Mouse (Mus musculus): ENCODE results near the gene Myo15b. TPM values are rescaled to one million over a fixed set of nuclear protein-coding genes. Genes with fewer than 3 reads are reported as not detected.
A peak's percentile ranks its signal among the peaks of the same experiment; 100 is the strongest.

Myo15b gene
- total RNA-seq (2021), result 0.26 TPM in 1 of 2 replicates, not detected in the other
- long read RNA-seq, experiment 1, result 0 reads
- long read RNA-seq, experiment 2, result 0 reads

DNA sequence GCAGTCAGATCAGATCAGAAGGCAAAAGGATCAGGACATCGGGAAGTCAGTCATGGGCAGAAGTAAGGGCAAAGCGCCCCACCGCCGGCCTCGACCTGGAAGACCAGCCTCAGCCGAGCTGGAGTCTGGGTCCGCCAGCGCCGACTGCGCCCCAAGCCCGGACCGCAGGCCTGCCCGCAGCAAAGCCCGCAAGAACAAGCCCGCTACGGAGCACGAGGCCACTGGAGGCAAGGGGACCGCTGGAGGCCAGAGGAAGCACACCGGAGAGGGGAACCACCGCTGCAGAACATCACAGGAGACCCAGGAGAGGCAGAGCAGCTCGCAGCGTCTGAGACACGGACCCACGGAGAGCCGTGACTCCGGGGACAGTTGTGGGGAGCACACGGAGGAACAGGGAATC lies at the start of gene Myo15b:
Gene Myo15b (plus strand): TSS at position 53 of the 400 bp plus-strand sequence.
- no peak for DNase-seq

DNA sequence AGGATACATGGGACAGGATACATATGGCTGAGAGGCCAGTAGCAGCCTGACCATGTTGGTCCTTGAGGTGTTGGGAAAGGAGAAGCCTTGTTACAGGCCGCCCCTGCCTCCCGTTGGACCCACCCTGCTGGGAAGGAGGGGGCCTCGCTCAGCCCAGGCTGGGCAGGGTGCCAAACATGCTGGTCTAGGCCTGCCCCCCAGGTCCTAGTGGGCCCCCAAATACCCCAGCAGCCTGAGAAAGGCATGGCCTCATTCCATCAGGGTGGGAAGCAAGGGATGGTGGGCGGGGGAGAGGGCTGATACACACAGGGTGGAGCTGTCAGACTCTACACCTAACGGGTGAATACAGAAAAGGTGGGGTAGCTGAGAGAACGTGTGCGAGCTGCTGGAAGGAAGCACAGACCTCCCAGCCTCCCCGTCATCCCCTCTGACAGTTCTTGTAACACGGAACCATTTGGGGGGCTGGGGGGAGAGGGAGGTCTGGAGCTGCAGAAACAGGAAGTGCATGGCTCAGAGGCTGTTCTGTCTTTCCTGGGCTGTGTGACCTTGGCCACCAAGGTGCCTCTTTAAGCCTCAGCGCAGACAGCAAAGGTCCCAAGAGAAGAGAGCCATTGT lies 49.4 kb upstream of the Myo15b start:
- peak; percentile 68 for DNase-seq

DNA sequence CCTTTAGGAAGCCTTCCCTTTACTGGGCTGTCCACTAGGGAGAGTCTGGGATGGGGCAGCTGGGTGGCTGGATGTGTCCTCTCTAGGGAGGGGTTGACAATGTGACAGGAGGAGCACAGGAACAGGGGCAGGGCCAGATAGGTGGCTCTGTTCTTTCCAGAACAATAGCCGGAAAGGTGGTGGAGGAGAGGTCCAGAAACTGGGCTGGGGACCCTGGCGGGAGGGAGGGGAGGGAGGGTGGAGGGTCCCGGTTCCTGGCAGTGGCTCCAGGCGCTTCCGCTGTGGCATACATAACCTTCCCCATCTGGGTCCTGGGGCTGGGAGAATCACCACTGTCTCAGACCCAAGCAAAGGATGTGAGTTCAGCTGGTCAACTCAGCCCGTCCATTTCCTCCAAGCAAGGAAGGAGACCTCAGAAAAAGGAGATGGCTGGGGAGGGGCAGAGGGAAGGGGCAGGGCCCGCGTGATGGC lies 48.9 kb upstream of the Myo15b start:
- peak; percentile 64 for DNase-seq

DNA sequence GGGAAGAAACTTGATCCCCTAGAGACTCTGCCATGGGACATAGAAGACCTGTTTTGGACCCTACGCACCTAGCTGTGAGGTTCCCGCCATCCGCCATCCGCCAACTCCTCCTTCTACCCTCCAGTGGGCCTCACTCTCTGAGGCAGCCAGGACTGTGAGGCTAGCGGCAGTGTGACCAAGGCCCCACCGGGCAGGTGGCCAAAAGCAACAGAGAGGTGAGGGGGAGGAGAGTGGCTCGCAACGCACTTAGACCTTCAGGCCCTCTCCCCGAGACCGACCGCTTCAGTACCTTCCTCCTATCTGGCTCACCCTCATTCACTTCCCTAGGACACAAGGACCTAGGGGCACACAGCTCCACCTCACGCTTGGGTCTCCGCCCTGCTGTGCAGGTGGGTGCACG lies 47.8 kb upstream of the Myo15b start:
- DNase-seq, result peak; percentile 91

DNA sequence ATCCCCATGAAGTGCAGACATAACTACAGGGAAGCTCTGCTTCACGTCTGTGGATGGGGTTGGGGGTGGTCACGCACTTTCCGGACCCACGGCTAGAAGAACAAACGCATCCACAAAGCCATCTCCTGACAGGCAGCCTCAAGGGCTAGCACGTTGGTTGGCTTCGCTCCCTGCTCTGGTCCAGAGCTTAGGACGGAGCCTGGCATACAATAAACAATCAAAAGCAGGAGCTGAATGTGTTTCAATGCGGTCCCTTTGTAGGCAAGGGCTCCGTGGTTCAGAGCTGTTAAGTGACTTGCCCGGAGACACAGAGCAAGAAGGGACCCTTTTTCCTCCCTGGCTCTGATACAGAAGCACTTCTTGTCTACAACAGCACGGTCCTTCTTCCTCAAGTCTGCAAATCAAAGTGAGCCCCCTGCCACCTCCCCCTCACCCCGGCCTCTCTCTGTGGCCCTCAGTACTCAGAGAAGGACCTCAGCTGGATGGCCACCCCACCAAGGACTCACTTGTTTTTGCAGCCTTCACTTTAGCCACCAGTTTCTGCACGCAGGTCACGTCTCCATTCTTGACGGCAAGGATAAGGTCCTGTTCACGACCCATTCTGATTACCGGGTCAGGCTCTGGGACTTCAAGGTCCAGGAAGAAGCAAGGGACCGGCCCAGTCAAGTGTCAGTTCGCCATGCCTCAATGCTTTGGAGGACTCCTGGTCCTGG lies 46.7 kb upstream of the Myo15b start:
- no peak for DNase-seq

DNA sequence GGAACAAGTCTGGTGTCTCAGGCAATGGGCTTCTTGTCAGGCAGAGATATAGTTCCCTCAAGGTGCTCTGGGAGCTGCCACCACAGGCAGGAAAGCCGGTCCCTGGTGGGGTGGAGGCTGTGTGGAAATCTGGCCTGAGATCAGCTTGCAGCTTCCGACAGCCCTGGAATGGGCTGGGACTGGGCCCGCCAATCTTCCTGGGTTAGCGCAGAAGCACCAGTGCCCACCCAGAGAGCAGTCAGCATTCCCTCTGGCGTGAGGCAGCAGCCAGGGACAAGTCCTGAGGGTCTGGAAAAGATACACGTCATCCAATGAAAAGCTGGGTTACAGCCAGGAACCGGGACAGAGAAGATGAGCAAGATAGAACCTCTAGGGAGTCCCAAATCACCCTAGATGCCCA lies 46.1 kb upstream of the Myo15b start:
- DNase-seq, result peak; percentile 72

DNA sequence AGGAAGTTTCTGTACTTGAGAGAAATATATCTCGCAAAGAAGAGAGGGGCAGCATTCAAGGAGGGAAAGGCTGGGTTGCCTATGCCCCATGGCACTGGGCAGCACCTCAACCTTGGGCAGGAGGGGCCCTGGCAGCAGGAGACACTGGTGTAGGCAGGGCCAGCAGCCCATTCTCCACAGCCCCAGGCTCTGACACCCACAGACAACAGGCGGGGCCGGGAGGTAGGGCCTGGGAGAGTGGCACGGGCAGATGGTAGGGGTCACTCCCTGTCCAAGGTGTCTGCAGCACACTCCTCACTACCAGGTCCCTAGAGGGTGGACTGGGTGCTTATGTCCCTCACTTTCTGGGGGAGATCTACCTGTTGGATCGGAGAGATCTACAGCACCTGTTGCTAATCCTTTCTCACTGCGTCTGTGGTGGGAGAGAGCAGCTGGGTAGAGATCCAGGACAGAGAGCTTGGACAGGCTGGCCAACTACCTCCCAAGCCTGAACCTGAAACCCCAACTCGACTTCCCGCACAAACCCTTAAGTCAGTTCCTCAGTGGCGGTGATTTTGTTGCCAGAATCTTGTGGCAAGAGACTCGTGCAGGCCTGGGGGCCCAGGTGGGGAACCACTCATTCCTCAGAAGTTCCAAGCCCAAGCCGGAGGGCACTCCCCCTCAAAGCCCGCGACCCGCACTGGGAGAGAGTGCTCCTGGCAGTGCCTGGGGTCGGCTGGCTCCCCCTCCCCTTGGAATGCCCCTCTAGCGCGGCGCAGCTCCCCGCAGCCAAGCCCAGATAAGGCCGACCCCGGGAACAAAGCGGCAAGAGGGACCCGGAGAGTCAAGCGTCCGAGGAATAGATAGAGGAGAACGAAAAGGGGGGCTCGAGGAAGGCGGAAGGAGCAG lies 45.4 kb upstream of the Myo15b start:
- peak; percentile 70 for DNase-seq

DNA sequence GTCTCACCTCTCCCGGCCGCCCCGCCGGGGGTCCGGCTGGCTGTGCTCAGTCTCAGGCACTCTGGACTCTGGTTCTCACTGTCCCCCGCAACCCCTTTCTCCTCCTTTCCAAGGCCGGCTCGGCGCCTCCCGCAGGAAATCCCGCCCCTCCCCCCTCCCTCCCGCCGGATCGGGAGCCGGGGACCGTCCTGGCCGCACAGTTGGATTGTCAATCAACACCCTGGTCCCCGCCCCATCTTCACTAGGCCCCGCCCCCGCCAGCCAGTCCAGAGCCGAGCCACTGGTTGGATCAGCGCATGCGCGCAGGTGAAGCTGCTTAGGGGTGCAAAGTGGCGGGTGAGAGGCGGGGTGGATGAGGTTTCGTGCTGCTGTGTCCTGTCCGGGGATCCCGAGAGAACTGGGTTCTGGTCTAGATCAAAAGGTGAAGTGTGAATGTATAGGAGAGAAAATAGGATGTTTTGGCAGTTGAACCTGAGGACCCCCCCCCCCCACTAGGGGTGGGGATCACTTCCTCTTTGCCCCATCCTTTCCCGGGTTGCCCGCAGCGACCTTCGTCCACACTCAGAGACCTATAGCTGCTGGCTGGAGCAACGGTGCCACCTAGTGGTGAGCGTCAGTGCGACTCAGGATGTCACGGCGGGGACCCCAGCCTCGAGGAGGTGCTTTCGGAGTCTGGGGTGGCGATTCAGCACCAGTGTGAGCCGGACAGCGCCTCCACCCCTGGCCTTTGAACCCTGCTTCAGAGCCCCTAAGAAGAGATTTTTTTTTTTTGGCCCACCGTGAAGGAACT lies 44.5 kb upstream of the Myo15b start, which contains the start of gene Caskin2:
Gene Caskin2 (minus strand): TSS at position 133 of the 790 bp plus-strand sequence.
- peak; percentile 99 for DNase-seq

DNA sequence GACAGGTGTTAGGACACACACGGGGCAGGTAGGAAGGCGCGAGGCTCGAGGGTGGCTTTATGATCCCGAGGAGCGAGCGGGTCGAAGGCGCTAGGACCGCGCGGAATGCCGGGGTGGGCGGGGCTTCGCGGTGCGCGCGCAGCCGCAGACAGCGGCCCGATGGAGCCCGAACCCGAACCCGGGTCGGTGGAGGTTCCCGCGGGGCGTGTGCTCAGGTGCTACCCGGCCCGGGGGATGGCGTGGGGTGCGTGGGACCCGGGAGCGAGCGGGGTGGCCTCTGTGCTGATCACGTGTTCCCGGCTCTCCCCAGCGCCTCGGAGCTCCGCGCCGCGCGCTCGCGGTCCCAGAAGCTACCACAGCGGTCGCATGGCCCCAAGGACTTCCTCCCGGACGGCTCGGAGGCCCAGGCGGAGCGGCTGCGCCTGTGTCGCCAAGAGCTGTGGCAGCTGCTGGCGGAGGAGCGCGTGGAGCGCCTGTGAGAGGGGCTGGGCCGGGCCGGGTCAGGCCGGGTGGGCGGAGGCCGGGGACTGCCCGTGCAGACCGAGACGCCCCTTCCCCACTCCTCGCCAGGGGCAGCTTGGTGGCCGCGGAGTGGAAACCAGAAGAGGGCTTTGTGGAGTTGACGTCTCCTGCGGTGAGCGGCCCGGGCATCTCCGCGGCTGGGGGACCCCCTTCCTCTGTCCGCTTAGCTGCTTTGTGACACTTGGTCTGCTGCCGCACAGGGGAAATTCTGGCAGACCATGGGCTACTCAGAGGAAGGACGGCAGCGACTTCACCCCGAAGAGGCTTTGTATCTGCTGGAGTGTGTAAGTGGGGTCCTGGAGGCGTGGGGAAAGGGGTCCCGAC lies 43.4 kb upstream of the Myo15b start, which contains the start of gene Tsen54:
Gene Tsen54 (plus strand): TSS at position 120 of the 846 bp plus-strand sequence.
- peak; percentile 92 for DNase-seq

DNA sequence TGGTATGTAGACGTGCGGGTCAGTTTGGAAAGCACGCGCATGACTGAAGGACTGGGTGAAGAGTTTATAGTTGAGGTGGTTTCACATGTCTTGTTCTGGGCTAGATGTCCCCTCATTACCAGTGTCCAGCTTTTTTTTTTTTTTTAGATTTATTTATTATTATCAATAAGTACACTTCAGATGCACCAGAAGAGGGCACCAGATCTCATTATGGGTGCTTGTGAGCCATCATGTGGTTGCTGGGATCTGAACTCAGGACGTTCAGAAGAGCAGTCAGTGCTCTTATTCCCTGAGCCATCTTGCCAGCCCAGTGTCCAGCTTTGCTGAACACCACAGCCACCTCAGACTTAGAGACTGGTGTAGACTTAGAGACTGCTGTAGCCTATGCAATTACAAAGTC lies 40.9 kb upstream of the Myo15b start:
- no peak for DNase-seq

DNA sequence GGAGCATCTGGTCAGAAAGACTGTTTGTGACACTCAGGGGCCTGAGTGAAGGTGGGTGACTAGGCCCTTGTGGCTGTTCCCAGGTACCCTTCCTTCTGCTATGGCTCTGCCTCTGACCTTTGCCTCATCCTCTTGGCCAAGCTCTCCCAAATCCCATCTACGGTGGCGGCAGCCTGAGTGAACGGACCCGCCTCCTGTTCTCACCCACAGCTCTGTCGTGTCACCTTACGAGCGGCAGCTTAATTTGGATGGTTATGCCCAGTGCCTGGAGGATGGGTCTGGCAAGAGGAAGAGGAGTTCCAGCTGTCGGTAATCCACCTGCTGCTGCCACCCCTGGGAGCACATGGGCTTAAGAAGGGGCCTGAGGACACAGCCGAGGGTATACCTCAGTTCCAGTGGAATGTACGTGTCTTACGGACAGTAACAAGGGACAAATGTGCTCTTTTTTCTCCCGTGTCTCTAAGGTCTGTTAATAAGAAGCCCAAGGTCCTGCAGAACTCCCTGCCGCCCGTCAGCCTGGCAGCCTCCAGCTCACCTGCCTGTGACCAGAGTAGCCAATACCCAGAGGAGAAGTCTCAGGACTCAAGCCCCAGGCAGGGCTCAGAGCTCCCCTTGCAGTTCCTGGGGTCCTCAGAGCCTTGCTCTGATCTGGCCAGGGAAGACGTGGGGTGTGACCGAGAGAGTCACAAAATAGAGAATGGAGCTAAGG lies 38.1 kb upstream of the Myo15b start:
- no peak for DNase-seq

DNA sequence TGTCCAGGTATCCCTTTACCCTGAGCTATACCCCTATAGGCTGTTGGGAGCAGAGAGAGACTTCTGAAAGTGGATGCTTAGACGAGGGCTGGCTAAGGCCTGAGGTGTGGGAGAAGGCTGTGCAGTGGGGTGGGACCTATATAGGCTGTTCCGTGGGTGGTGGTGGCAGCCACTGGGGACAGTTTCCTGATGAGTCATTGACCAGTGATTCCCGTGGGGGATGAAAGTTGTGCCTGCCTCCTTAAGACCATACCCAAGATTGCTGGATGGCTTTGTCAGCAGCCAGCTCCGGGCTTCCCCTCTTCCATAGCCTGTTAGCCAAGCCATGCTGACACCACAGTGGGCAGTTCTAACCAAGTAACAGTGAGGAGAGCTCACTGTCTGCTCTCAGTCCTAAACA lies 37.2 kb upstream of the Myo15b start:
- no peak for DNase-seq

DNA sequence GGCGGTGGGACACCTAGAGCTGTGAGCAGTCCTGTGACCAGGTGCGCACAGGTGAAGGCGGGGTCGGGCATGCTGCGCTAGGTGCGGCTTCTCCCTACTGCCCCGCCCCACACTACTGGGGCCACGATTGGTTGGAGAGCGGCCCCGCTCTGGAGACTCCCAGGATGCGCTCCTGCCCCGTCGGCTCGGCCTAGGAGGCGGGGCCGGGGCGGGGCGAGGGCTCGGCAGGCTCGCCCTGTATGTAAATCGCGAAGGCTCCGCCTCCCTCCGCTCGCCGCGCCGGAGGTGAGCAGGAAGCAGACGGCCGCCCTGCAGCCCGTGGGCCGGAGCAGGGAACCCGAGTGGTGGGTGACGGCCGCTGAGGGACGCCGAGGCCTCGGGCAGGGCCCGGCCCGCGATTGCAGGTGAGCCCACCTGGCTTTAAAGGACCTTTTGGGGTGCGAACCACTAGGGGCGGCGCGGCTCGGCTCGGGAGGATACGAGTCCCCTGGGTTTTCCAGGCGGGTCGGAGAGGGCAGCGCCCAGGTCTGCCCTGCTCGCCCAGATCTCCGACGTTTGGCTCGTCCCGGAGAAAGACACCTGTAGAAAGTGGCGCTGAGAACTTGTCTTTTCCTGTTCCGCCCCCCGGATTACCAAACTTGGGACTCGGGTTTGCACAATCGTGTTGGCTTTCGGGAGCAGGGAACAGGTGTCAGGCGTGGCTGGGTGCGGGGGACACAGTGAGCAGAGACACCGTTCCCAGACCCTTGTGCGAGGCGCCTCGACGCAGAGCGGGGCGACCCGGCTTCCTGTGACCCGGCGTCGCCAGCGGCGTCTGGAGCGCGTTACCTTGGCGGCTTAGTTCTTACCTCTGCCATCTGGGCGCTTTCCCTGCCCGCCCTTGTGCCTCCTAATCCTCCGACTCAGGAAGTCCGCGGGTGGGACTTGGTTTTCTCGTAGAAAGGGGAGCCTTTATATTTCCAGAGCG lies 34.1 kb upstream of the Myo15b start, which contains the start of gene Llgl2:
Gene Llgl2 (plus strand): TSS at position 276 of the 967 bp plus-strand sequence.
- DNase-seq, result peak; percentile 94

DNA sequence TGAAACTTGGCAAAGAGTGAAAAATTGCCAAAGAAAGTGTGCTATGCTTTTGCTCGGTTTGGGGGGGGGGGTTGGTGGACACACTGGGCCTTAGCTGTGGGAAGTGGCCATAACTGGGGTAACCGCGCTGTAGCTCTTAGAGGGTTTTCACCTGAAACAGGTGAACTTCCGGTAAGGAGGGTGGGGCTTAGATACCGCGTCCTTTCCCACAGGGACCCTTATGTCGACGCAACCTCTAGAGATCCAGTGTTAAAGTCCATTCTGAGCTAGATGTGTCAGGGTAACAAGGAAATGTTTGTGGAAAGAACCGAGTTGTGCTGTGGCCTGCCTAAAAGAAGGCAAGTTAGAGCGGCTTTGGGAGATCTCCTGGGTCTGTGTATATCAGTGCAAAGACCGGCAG lies 33.4 kb upstream of the Myo15b start:
- DNase-seq, result no peak

DNA sequence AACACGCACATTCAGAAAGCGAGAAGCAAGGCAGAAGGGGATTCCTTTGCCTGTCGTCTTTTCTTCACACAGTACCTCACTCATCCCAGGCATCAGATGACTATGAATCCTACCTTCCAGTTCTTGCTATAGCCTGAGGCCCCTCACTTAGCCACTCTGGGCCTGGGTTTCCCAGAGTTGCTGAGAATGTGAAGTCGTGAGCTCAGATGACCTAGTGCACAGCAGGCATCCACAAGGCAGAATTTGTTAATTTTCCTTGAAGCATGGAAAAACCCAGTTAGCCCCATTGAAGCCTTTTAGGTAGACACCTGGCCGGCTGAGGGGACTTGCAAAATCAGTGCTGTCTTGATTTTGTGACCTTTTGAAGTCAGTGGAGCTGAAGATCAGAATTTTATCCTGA lies 31.7 kb upstream of the Myo15b start:
- no peak for DNase-seq

DNA sequence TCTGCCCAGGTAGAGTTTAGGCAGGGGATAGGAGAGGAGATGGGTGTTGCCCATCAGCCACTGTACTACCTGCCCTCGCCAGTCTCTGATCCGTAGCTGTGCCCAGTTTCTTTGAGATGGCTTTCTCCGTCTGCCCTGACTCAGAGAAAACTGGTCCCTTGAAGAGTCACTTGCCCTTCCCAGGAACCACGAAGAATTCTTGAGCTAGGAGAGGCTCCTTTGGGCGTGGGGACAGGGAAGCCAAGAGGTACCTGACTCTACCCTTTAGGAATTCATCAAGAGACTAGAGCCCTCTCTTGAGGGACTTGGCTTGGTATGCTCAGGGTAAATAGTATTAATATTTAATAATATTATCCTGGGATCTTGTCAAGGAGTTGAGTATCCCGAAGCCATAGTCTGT lies 30.6 kb upstream of the Myo15b start:
- no peak for DNase-seq

DNA sequence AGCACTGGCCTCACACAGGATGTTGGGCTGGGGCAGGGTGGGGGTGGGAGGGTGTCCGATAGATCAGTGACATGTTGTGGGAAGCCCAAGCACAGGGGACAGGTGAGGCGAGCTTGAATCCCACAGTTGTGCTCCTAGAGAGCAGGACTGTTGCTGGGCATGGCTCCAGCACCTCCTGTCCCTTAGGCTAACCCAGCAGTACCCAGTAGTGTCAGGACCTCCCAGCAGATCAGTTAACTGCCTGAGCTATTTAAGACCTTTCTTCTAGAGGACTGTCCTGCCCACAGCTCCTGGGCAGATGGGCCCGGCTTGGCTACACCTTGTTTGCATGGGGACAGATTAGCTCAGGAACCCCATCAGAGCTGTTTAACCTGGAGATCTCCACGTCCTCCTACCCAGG lies 29.2 kb upstream of the Myo15b start:
- no peak for DNase-seq

DNA sequence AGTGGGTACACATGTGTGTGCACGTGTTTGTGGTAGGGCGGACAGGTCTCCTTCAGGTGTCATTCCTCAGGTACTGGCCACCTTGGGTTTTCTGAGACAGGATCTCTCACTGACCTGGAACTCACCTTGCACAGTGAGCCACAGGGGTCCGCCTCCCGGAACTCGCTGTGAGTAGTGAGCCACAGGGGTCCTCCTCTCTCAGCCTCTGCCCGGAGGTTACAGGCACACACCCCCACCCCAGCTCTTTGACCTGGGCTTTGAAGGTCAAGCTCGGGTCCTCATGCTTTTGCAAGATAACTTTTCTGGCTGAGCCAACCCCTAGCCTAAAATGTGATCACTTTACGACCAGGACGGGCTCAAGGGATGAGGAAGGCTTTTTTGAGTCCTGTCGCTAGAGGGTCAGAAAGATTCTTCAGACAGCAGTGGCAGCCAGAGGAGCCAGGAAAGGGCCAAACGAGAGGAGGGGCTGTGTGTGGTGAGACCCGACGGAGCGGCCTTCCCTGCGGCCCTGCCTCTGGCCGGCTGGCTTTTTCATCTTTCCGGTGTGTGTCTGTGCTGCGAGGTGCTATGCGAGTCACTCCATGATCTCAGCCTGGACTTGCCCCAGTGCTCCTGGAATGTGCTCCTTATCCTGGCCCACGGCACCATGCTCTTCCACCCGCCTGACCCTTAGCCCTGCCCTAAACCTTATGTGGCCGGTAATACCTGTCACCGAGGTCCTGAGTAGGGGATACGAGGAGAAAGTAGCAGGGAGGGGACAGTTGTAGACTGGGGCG lies 27.5 kb upstream of the Myo15b start:
- DNase-seq, result no peak

Data from adrenal gland, postnatal 14 days (tissue).